Mouse (Mus musculus) kidney, adult 2 months (tissue): ENCODE data around the gene Cr2.

Source experiments
- CTCF ChIP-seq: fragments of 200-500 bp; conservative IDR thresholded peaks from 2 replicates; pipeline ENCODE4 v1.5.1; 2011; ENCODE audit warnings: low read depth, mild to moderate bottlenecking, control low read depth, low read length, moderate library complexity, mixed read lengths; ENCODE audit not compliant: insufficient read depth, insufficient read length
- POLR2A ChIP-seq: fragments of 200-500 bp; IDR thresholded peaks from one replicate; pipeline ENCODE4 v1.6.1; 2011; ENCODE audit warnings: low read depth, low read length, control low read depth

DNA sequence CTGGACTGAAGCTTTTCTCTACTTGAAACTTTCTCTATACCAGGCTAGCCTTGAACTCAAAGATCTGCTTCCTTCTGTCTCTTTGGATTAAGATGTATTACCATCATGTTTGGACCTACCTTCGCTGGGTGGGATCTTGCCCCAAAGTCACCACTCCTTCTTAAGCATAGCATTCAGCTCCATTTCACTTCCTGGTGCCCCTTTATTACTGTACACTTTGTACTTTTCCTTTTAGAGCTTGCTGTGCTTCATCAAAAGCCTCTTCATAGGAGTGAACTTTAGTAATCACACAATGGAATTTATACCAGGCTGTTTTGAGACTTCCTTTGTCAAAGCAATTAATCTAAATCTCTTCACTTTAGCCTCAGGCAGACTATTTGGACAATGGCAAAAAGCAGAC is 78.5 kb downstream of the Cr2 start:
- TF ChIP-seq CTCF = no peak
- no peak for TF ChIP-seq POLR2A
